Mouse (Mus musculus): ENCODE measurements around the gene Ttc1.

The Ttc1 gene

GRCm38 (mm10) chr11:43747233-43748226 lies at the start of gene Ttc1:
Ttc1 (minus strand) TSS chr11:43748008.
- in situ Hi-C loops (cut with MboI, MseI) = no loop called here

- in situ Hi-C loops (cut with MboI, MseI) = no loop called here
These were observed 48.2 kb upstream of the Ttc1 start for GRCm38 (mm10) chr11:43795992-43796391.

- in situ Hi-C loops (cut with MboI, MseI) = no loop called here
These were observed 42.6 kb upstream of the Ttc1 start for GRCm38 (mm10) chr11:43790446-43790845.

DNA sequence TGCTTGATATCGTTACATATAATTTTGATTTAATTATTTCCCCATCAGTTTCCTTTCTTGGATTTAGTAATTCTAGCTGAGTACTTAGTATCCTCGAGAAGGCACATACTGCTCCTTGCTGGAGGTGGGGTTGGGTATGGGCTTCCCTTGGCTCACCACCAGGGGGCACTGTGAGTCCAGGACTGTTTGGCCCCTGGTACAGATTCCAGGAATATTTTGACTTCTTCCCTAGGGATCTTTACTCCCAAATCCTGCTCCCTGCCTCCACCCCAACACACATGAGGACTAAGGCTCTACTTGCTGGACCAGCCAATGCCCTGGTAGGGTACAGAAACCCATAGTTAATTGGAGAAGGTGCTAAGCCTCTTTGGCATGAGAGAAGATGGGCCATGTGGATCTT lies 36.0 kb upstream of the Ttc1 start:
- in situ Hi-C loops (cut with MboI, MseI) = no loop called here

DNA sequence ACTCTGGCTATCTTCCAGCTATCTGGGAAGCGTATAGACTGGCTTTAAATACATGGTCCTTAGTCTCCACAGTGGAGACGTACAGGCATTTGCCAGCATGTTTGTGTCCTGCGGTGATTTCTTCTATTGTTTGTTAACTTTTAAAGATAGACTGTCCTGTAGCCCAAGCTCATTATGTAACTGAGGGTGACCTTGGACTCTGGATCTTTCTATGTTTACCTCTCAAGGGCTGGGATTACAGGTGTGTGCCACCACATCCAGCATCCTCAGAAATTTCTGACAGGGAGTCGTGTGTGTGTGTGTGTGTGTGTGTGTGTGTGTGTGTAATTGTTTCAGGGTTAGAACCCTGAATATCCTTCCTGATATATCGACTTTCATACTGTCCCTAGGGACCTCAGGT lies 35.3 kb upstream of the Ttc1 start:
- in situ Hi-C loops (cut with MboI, MseI) = no loop called here

- in situ Hi-C loops (cut with MboI, MseI) = no loop called here
These were observed 31.7 kb upstream of the Ttc1 start for GRCm38 (mm10) chr11:43779551-43779950.

DNA sequence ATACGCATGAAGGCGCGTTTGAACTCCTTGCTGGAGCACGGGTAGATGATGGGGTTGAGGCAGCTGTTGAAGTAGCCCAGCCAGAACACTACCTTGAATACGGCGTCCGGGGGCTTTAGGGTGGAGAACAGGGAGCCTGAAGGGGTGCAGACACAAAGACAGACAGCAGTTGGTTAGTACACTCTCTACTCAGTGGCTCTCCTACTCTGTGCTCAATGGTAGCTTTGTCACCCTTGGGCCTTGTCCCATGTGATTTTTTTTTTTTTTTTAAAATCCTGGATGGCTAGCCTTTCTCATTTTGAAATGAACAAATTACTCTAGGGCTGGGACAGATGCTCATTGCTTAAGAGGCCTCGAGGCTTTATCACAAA lies 28.5 kb upstream of the Ttc1 start:
- in situ Hi-C loops (cut with MboI, MseI) = no loop called here

GRCm38 (mm10) chr11:43775469-43776323 lies 27.9 kb upstream of the Ttc1 start:
- in situ Hi-C loops (cut with MboI, MseI) = no loop called here

DNA sequence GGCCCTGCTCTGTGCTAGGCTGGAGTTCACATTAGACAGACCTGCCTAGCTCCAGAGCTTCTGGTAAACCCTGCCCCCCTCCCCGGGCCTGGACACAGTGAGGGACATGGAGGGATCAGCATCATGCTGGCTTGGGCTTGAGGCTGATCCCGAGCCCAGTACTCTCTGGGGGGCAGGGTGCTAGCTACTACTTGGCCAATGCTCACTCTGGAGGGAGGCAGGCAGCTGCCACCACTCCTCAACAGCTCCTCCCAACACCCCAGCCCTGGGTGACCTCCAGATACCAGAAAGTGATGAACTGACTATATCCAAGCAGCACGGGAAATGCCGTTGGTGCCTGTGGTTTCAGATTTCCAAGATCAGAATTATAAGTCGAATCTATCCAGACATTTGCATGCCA lies 25.9 kb upstream of the Ttc1 start:
- in situ Hi-C loops (cut with MboI, MseI) = loop anchor here (25.0 kb wide), 1 partner anchor 689 kb away; the partner anchor contains the start of gene Ublcp1

DNA sequence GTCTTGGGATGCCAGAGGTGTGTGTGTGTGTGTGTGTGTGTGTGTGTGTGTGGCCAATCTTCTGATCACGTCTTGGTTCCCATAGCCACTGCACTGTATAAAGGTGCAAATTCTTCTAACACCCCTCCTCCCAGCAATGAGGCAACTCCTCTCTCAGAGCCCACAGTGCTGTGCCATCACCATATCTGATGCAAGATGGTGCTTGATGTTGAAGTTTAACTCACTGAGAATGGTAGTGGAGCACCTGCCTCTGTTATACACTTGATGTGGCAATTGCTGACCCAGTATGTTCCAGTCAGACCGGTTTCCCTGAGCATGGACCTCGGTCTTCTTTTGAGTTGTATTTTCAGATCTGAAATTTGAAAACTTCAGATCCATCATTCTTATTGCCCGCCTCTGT lies 22.3 kb upstream of the Ttc1 start:
- in situ Hi-C loops (cut with MboI, MseI) = loop anchor here (25.0 kb wide), 1 partner anchor 692 kb away; the partner anchor contains the start of gene Ublcp1

DNA sequence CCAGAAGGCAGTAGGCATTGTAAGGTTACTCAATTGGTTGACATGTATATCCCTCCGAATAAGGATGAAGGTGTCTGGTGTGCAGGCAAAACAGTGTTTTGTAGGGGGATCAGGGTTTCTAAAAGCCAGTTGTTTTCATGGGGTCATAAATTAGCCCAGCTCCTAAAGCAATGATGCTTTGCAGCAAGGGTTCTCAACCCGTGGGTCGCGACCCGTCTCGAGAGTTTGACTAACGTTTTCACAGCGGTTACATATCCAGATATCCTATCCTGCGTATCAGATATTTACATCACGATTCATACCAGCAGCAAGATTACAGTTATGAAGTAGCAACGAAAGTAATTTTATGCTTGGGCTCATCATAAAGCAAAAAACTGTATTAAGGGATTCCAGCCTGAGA lies 19.9 kb upstream of the Ttc1 start:
- in situ Hi-C loops (cut with MboI, MseI) = loop anchor here (25.0 kb wide), 1 partner anchor 695 kb away; the partner anchor contains the start of gene Ublcp1

GRCm38 (mm10) chr11:43766922-43767648 lies 19.3 kb upstream of the Ttc1 start:
- in situ Hi-C loops (cut with MboI, MseI) = loop anchor here (25.0 kb wide), 1 partner anchor 695 kb away; the partner anchor contains the start of gene Ublcp1

DNA sequence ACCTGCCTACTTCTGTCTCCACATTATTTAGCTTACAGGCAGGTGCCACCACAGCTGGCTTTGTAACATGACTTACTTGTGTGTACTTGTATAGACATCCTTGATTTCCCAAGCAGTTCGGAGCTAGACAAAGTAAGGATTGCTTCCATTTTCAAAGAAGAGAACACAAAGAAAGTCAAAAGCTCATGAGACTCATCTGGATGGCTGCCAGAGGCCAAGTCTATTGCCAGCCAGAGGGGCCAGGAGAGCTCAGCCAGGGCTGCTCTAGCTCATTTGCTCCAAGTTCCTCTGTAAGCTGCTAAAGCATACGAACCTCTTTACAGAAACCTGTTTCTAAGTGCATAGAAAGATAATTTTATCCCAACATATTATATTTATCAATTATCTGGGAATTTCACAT lies 10.6 kb upstream of the Ttc1 start:
- in situ Hi-C loops (cut with MboI, MseI) = loop anchor here (25.0 kb wide), 1 partner anchor 704 kb away; the partner anchor contains the start of gene Ublcp1

DNA sequence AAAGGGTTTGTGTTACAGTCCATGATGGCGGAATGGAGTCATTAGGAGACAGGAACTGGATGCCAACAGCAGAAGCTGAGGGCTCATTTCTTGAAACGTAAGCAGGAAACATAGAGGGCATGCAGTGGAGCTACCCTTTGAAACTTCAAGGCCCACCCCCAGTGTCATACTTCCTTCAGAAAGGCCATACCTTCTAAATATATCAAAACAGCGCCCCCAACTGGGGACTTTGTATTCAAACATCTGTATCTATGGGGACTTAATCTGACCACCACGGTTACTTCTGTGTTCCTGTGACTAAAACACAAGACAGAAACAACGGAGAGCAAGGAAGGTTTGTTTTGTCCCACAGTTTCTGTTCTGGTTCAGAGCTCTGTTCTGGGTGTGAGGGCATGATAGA lies 7.6 kb upstream of the Ttc1 start:
- in situ Hi-C loops (cut with MboI, MseI) = loop anchor here (25.0 kb wide), 1 partner anchor 707 kb away; the partner anchor contains the start of gene Ublcp1

- in situ Hi-C loops (cut with MboI, MseI) = loop anchor here (25.0 kb wide), 1 partner anchor 708 kb away; the partner anchor contains the start of gene Ublcp1
These were observed 6.8 kb upstream of the Ttc1 start for GRCm38 (mm10) chr11:43754568-43754967.

GRCm38 (mm10) chr11:43751542-43751941 lies 3.7 kb upstream of the Ttc1 start:
- in situ Hi-C loops (cut with MboI, MseI) = loop anchor here (25.0 kb wide), 1 partner anchor 711 kb away; the partner anchor contains the start of gene Ublcp1

DNA sequence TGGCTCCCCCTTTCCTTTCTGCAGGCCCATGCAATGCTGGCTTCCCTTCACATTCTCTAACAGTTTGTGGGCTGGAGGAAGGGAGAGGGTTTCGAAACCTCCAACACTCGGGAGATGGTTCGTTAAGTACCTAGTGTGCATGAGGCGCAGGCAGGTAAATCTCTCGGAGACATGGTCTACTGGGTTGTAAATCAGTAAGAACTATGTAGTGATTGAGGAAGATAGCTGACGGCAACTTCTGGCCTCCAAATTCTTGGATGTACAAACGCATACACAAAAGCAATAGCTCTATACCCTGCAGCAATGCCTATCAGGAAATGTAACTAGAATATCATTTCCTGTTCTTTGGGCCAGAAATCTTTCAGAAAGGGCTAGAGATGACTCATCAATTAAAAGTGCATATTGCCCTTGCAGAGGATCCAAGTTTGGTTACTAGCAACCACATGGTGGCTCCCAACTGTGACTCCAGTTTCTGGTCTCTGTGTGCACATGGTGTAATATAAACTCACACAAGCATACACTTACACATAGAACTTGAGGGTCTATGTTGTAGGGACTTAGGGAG lies 19.0 kb downstream of the Ttc1 start:
- in situ Hi-C loops (cut with MboI, MseI) = no loop called here

DNA sequence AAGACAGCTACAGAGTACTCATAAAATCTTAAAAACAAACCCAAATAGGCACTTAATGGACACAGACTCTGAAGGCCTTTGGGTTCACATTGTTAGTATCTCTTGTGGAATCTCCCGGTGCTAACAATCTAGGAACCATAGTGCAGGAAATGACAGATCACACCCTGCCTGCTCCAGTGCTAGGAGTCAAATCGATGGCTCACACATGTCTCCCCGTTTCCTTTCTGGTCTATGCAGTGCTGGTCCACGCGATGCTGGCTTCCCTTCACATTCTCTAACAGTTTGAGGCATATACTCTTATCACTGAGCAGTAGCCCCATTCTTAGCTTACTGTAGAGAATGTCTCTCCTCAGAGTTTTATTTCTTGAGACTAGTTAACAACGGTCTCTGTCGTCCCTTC lies 20.0 kb downstream of the Ttc1 start:
- in situ Hi-C loops (cut with MboI, MseI) = no loop called here

- in situ Hi-C loops (cut with MboI, MseI) = no loop called here
These were observed 24.4 kb downstream of the Ttc1 start for GRCm38 (mm10) chr11:43723411-43723810.

DNA sequence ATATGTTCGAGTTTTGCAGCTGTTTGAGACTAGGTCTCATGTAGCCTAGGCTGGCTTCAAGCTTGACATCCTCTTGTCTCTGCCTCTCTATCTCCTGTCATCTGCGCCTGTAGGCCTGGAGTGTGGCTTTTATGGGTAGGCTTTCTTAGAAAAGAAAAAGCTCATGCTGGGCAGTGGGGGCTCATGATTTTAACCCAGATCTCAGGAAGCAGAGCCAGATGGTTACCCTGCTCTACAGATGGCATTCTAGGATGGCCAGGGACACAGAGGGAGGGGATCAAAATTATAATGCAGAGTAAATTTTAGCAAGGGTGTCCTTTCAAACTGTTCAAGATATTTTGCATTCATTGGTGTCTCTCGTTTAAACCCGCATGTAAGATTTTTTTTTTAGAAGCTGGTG lies 35.6 kb downstream of the Ttc1 start:
- in situ Hi-C loops (cut with MboI, MseI) = no loop called here

DNA sequence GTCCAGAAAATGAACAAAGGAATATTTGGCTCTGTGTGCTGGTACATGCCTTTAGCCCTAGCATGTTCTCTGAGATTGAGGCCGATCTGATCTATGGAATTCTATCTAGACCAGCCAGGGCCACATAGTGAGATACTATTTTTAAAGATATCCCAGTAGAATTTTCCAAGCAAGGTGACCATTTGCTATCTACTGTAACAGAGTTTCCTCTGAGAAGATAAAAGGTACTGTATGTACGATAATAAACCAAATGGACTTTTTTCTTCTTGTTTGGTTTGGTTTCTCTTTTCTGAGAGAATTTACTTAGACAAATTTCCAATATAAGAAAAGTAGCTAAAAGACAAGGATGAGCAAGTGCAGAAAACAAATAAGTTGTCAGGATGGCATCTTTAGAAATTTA lies 39.4 kb downstream of the Ttc1 start:
- in situ Hi-C loops (cut with MboI, MseI) = no loop called here

Measured in T-helper 1 cell (primary cell).